Mouse (Mus musculus): ENCODE results near the gene Cdk5r1. TPM values are rescaled to one million over a fixed set of nuclear protein-coding genes. Genes with fewer than 3 reads are reported as not detected.

Gene Cdk5r1
- 0.39 and 0.48 TPM in 2 replicates for polyA plus RNA-seq (2015; fragmentation: Nextera tagmentation; extraction: Ambion mirVana)

GRCm38 (mm10) chr11:80476222-80477189, at the start of gene Cdk5r1:
Gene Cdk5r1 (plus strand): TSS chr11:80477023.
- Histone ChIP-seq H3K9me3 (ENCODE audit: low read length) (no peaks in the 10 kb centered on the region), H3K27ac (ENCODE audit: low read length) (peak within 1 kb of the TSS; percentile 3; the same call in 1 of the 2 replicates), H3K4me2 (replicated peaks; ENCODE audit: low read depth, low read length) (peak within 1 kb of the TSS; percentile 97), H3K27me3 (replicated peaks; ENCODE audit: insufficient read depth, low read length) (no peaks in the 10 kb centered on the region), H3K4me3 (ENCODE audit: low read depth, low read length) (peak within 1 kb of the TSS; percentile 59), H3K4me1 (ENCODE audit: insufficient read depth, low read depth, low read length) (peaks cover 11% of the 10 kb centered on the region), H3K9ac (replicated peaks; ENCODE audit: low read depth) (peak within 1 kb of the TSS; percentile 35; the same call in 1 of the 2 replicates), H3K36me3 (ENCODE audit: insufficient read depth, low read length) (peaks cover 7% of the 10 kb centered on the region; the same call in 1 of the 2 replicates)
- peak; percentile 61 for TF ChIP-seq CTCF (IDR thresholded peaks at IDR 0.05)
- TF ChIP-seq EP300 (IDR thresholded peaks at IDR 0.05) = no peak
- peak; percentile 89 for DNase-seq (ENCODE audit: low spot score)
- peak; percentile 93 for ATAC-seq
- WGBS = 4% methylated on average over 61 of the region's 116 CpGs

GRCm38 (mm10) chr11:80428381-80429008, 48.3 kb upstream of the Cdk5r1 start, which contains the start of gene Psmd11:
Gene Psmd11 (plus strand): TSS chr11:80428615.
- no peaks in the 10 kb centered on the region; the same call in 1 of the 2 replicates for H3K4me1 ChIP-seq (ENCODE audit: insufficient read depth, low read depth, low read length)
- whole genome bisulfite sequencing = 1% methylated on average over 41 of the region's 58 CpGs
- H3K27ac ChIP-seq (ENCODE audit: low read length) = peak within 1 kb of the TSS; percentile 94
- H3K9me3 ChIP-seq (ENCODE audit: low read length) = no peaks in the 10 kb centered on the region
- H3K27me3 ChIP-seq (replicated peaks; ENCODE audit: insufficient read depth, low read length) = no peaks in the 10 kb centered on the region
- H3K9ac ChIP-seq (replicated peaks; ENCODE audit: low read depth) = peak within 1 kb of the TSS; percentile 96
- no peaks in the 10 kb centered on the region; the same call in 1 of the 2 replicates for H3K36me3 ChIP-seq (ENCODE audit: insufficient read depth, low read length)
- peak within 1 kb of the TSS; percentile 98 for H3K4me3 ChIP-seq (ENCODE audit: low read depth, low read length)
- peak; percentile 99 for DNase-seq (ENCODE audit: low spot score)
- peak within 1 kb of the TSS; percentile 72 for H3K4me2 ChIP-seq (replicated peaks; ENCODE audit: low read depth, low read length)
- ATAC-seq = peak; percentile 100
- TF ChIP-seq CTCF (IDR thresholded peaks at IDR 0.05) (peak; percentile 83), EP300 (IDR thresholded peaks at IDR 0.05) (no peak)

- no peak for TF ChIP-seq CTCF (IDR thresholded peaks at IDR 0.05)
- peak; percentile 32; the same call in 1 of the 2 replicates for TF ChIP-seq EP300 (IDR thresholded peaks at IDR 0.05)
- DNase-seq (ENCODE audit: low spot score) (peak; percentile 87), ATAC-seq (peak; percentile 65)
- WGBS = under 1% methylated on average over 36 of the region's 37 CpGs
- Histone ChIP-seq H3K9me3 (ENCODE audit: low read length) (no peaks in the 10 kb centered on the region), H3K4me3 (ENCODE audit: low read depth, low read length) (peak overlapping the region; percentile 98), H3K36me3 (ENCODE audit: insufficient read depth, low read length) (no peaks in the 10 kb centered on the region; the same call in 1 of the 2 replicates), H3K27ac (ENCODE audit: low read length) (peak overlapping the region; percentile 94), H3K9ac (replicated peaks; ENCODE audit: low read depth) (peak overlapping the region; percentile 96), H3K4me1 (ENCODE audit: insufficient read depth, low read depth, low read length) (no peaks in the 10 kb centered on the region; the same call in 1 of the 2 replicates), H3K4me2 (replicated peaks; ENCODE audit: low read depth, low read length) (peak overlapping the region; percentile 72), H3K27me3 (replicated peaks; ENCODE audit: insufficient read depth, low read length) (no peaks in the 10 kb centered on the region)
Observed at GRCm38 (mm10) chr11:80429009-80429475, 47.8 kb upstream of the Cdk5r1 start.

- WGBS = 46% methylated on average over 14 of the region's 14 CpGs
- ATAC-seq (no peak), DNase-seq (ENCODE audit: low spot score) (no peak)
- peak overlapping the region; percentile 94 for H3K27ac ChIP-seq (ENCODE audit: low read length)
- peaks cover 2% of the 10 kb centered on the region; the same call in 1 of the 2 replicates for H3K36me3 ChIP-seq (ENCODE audit: insufficient read depth, low read length)
- no peaks in the 10 kb centered on the region for H3K9me3 ChIP-seq (ENCODE audit: low read length)
- peak overlapping the region; percentile 72 for H3K4me2 ChIP-seq (replicated peaks; ENCODE audit: low read depth, low read length)
- H3K4me3 ChIP-seq (ENCODE audit: low read depth, low read length) = peak overlapping the region; percentile 98
- no peaks in the 10 kb centered on the region; the same call in 1 of the 2 replicates for H3K4me1 ChIP-seq (ENCODE audit: insufficient read depth, low read depth, low read length)
- no peak for TF ChIP-seq EP300 (IDR thresholded peaks at IDR 0.05)
- TF ChIP-seq CTCF (IDR thresholded peaks at IDR 0.05) = no peak
- H3K27me3 ChIP-seq (replicated peaks; ENCODE audit: insufficient read depth, low read length) = no peaks in the 10 kb centered on the region
- peak overlapping the region; percentile 96 for H3K9ac ChIP-seq (replicated peaks; ENCODE audit: low read depth)
Observed at GRCm38 (mm10) chr11:80429500-80430166, 47.2 kb upstream of the Cdk5r1 start.

GRCm38 (mm10) chr11:80430366-80430910, 46.4 kb upstream of the Cdk5r1 start:
- H3K27ac ChIP-seq (ENCODE audit: low read length) = no peak overlapping the region
- no peak for TF ChIP-seq CTCF (IDR thresholded peaks at IDR 0.05)
- TF ChIP-seq EP300 (IDR thresholded peaks at IDR 0.05) = no peak
- DNase-seq (ENCODE audit: low spot score) (peak; percentile 18), ATAC-seq (no peak)
- no peak overlapping the region for H3K4me2 ChIP-seq (replicated peaks; ENCODE audit: low read depth, low read length)
- 83% methylated on average over 3 of the region's 3 CpGs for WGBS
- H3K4me1 ChIP-seq (ENCODE audit: insufficient read depth, low read depth, low read length) = no peaks in the 10 kb centered on the region; the same call in 1 of the 2 replicates
- H3K4me3 ChIP-seq (ENCODE audit: low read depth, low read length) = no peak overlapping the region
- no peaks in the 10 kb centered on the region for H3K9me3 ChIP-seq (ENCODE audit: low read length)
- H3K9ac ChIP-seq (replicated peaks; ENCODE audit: low read depth) = no peak overlapping the region
- H3K27me3 ChIP-seq (replicated peaks; ENCODE audit: insufficient read depth, low read length) = no peaks in the 10 kb centered on the region
- H3K36me3 ChIP-seq (ENCODE audit: insufficient read depth, low read length) = peaks cover 6% of the 10 kb centered on the region; the same call in 1 of the 2 replicates
